Mouse (Mus musculus): ENCODE data around the gene Pou2f3. TPM values are rescaled to one million over a fixed set of nuclear protein-coding genes. Genes with fewer than 3 reads are reported as not detected.

Pou2f3 gene
- polyA plus RNA-seq, 2 experiments, result not detected

DNA sequence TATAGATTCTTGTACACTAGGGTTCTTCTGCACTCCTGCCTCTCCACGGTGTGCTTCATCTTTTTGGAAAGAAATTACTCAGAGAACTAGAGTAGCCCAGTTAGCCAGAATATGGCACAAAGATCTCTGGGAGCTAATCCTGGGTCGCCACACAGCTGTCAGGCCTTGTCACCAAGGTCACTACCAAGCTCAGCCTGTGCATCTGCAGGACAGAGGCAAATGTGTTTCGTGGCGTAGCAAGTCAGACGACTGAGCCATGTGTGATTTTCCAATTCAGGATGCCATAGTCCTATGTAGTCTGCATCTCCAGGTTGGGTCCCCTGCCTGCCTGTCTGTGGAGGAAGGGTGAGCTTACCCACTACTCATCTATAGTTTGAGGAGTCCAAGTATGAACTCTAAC is 22.9 kb upstream of the Pou2f3 start:
- TF ChIP-seq CTCF (IDR thresholded peaks at IDR 0.05; ENCODE audit: low read depth) (no peak), EP300 (IDR thresholded peaks at IDR 0.05; ENCODE audit: low read depth) (no peak)
- Histone ChIP-seq H3K27me3 (ENCODE audit: control insufficient read depth, insufficient read depth, low read length) (no peaks in the 10 kb centered on the region), H3K9me3 (ENCODE audit: control insufficient read depth, low read length) (no peaks in the 10 kb centered on the region), H3K9ac (replicated peaks) (no peak overlapping the region), H3K4me2 (ENCODE audit: low read depth) (no peak overlapping the region), H3K4me1 (replicated peaks; ENCODE audit: control insufficient read depth in 2 of 2, insufficient read depth in 2 of 2, low read length in 1 of 2) (peaks cover 61 to 84% of the 10 kb centered on the region in 2 experiments), H3K27ac (peak overlapping the region; percentile 92), H3K4me3 (ENCODE audit: insufficient read depth in 1 of 2, low read depth in 2 of 2, low read length in 2 of 2) (no peak overlapping the region), H3K36me3 (replicated peaks; ENCODE audit: control insufficient read depth, insufficient read depth, low read depth) (peaks cover 21% of the 10 kb centered on the region)
- WGBS (ENCODE audit: insufficient replicate concordance), result 68% methylated on average over 5 of the region's 5 CpGs
- no peak for ATAC-seq (ENCODE audit: insufficient read depth)
- DNase-seq (ENCODE audit: low read depth in 3 of 3, low spot score in 3 of 3), result no peak

DNA sequence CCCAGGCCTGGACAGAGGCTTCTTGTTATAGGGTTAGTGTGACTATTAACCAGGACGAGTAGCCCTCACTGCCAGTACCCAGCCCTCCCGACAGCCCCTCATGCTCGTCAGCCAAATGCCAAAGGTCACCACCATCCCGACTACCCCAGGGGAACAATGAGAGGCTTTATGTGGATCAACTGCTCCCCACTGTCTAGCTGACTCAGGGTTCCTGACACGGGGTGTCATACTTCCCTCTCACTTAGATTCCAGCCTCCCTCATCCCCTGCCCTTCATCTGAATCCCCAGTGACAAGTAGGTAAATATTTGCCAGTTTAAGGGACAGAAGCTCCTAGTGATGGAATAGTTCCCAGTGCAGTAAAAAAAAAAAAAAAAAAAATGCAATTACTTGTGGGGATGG is 22.1 kb upstream of the Pou2f3 start:
- ATAC-seq (ENCODE audit: insufficient read depth), result no peak
- H3K9ac ChIP-seq (replicated peaks), result peak overlapping the region; percentile 27; the same call in 1 of the 2 replicates

DNA sequence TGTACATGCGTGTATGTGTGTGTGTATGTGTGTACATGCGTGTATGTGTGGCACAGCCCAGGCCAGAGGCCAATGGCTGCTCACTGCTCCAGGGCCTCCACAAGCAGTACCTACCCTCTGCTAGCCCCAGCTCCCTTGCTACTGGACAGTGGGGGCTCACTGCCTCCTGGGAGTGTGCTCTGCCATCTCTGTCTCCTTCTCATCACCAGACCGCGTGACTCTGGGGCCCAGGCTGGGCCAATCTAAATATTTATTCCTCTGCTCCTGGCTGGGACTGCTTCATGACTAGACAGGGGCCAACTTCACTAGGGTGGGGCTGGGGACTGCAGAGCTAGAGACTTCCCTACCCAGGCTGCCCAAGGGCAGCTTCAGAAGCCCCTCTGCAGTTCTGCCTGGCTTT is 21.6 kb upstream of the Pou2f3 start:
- H3K27me3 ChIP-seq (ENCODE audit: control insufficient read depth, insufficient read depth, low read length), result no peaks in the 10 kb centered on the region
- H3K4me3 ChIP-seq (ENCODE audit: insufficient read depth in 1 of 2, low read depth in 2 of 2, low read length in 2 of 2), result no peak overlapping the region
- H3K9ac ChIP-seq (replicated peaks), result peak overlapping the region; percentile 27; the same call in 1 of the 2 replicates

More for the DNA sequence above, 22.1 kb upstream of the Pou2f3 start:
- H3K27ac ChIP-seq, result peak overlapping the region; percentile 35; the same call in 1 of the 2 replicates
- TF ChIP-seq EP300 (IDR thresholded peaks at IDR 0.05; ENCODE audit: low read depth) (no peak), CTCF (IDR thresholded peaks at IDR 0.05; ENCODE audit: low read depth) (no peak)
- peaks cover 54 to 84% of the 10 kb centered on the region in 2 experiments for H3K4me1 ChIP-seq (replicated peaks; ENCODE audit: control insufficient read depth in 2 of 2, insufficient read depth in 2 of 2, low read length in 1 of 2)
- WGBS (ENCODE audit: insufficient replicate concordance), result 64% methylated on average over 5 of the region's 5 CpGs
- H3K4me3 ChIP-seq (ENCODE audit: insufficient read depth in 1 of 2, low read depth in 2 of 2, low read length in 2 of 2), result no peak overlapping the region
- H3K9me3 ChIP-seq (ENCODE audit: control insufficient read depth, low read length), result no peaks in the 10 kb centered on the region
- H3K4me2 ChIP-seq (ENCODE audit: low read depth), result no peak overlapping the region
- H3K27me3 ChIP-seq (ENCODE audit: control insufficient read depth, insufficient read depth, low read length), result no peaks in the 10 kb centered on the region
- no peak for DNase-seq (ENCODE audit: low read depth in 3 of 3, low spot score in 3 of 3)
- peaks cover 21% of the 10 kb centered on the region for H3K36me3 ChIP-seq (replicated peaks; ENCODE audit: control insufficient read depth, insufficient read depth, low read depth)

DNA sequence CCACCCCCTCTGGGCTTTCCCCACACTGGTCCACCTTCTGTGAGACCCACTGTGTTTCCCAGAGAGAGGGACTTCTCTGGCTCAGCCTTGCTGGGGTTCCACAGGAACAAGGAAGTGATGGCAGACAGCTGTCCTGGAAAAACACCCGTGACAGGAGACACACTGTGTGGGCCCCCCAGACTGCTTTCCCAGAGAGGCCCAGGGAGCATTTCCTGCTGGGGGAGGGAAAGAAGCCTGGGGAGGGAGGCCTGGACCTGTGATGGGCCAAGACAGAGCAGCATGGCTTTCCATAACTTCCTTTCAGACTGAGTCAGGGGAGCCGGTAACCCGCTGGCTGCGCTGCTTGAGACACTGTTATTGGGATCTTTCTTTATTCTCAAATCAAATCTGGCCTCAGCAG is 20.7 kb upstream of the Pou2f3 start:
- 73% methylated on average over 4 of the region's 4 CpGs for WGBS (ENCODE audit: insufficient replicate concordance)
- TF ChIP-seq EP300 (IDR thresholded peaks at IDR 0.05; ENCODE audit: low read depth), result no peak
- no peak for TF ChIP-seq CTCF (IDR thresholded peaks at IDR 0.05; ENCODE audit: low read depth)
- no peak overlapping the region for H3K4me3 ChIP-seq (ENCODE audit: insufficient read depth in 1 of 2, low read depth in 2 of 2, low read length in 2 of 2)
- H3K4me2 ChIP-seq (ENCODE audit: low read depth), result no peak overlapping the region
- H3K27ac ChIP-seq, result no peak overlapping the region
- ATAC-seq (ENCODE audit: insufficient read depth), result no peak
- DNase-seq (ENCODE audit: low read depth in 3 of 3, low spot score in 3 of 3), result no peak
- no peaks in the 10 kb centered on the region for H3K27me3 ChIP-seq (ENCODE audit: control insufficient read depth, insufficient read depth, low read length)
- H3K9ac ChIP-seq (replicated peaks), result no peak overlapping the region
- H3K4me1 ChIP-seq (replicated peaks; ENCODE audit: control insufficient read depth in 2 of 2, insufficient read depth in 2 of 2, low read length in 1 of 2), result peaks cover 53 to 84% of the 10 kb centered on the region in 2 experiments
- peaks cover 23% of the 10 kb centered on the region for H3K36me3 ChIP-seq (replicated peaks; ENCODE audit: control insufficient read depth, insufficient read depth, low read depth)
- no peaks in the 10 kb centered on the region for H3K9me3 ChIP-seq (ENCODE audit: control insufficient read depth, low read length)

More for the DNA sequence above, 21.6 kb upstream of the Pou2f3 start:
- peaks cover 23% of the 10 kb centered on the region for H3K36me3 ChIP-seq (replicated peaks; ENCODE audit: control insufficient read depth, insufficient read depth, low read depth)
- no peak for TF ChIP-seq EP300 (IDR thresholded peaks at IDR 0.05; ENCODE audit: low read depth)
- TF ChIP-seq CTCF (IDR thresholded peaks at IDR 0.05; ENCODE audit: low read depth), result no peak
- H3K4me1 ChIP-seq (replicated peaks; ENCODE audit: control insufficient read depth in 2 of 2, insufficient read depth in 2 of 2, low read length in 1 of 2), result peaks cover 50 to 84% of the 10 kb centered on the region in 2 experiments
- peak overlapping the region; percentile 35; the same call in 1 of the 2 replicates for H3K27ac ChIP-seq
- no peaks in the 10 kb centered on the region for H3K9me3 ChIP-seq (ENCODE audit: control insufficient read depth, low read length)
- H3K4me2 ChIP-seq (ENCODE audit: low read depth), result no peak overlapping the region
- 86% methylated on average over 4 of the region's 4 CpGs for WGBS (ENCODE audit: insufficient replicate concordance)
- ATAC-seq (ENCODE audit: insufficient read depth) (no peak), DNase-seq (ENCODE audit: low read depth in 3 of 3, low spot score in 3 of 3) (no peak)

GRCm38 (mm10) chr9:43229962-43230361 is 19.8 kb upstream of the Pou2f3 start:
- TF ChIP-seq CTCF (IDR thresholded peaks at IDR 0.05; ENCODE audit: low read depth) (no peak), EP300 (IDR thresholded peaks at IDR 0.05; ENCODE audit: low read depth) (no peak)
- WGBS (ENCODE audit: insufficient replicate concordance), result 73% methylated on average over 7 of the region's 7 CpGs
- Histone ChIP-seq H3K4me2 (ENCODE audit: low read depth) (no peak overlapping the region), H3K9me3 (ENCODE audit: control insufficient read depth, low read length) (no peaks in the 10 kb centered on the region), H3K36me3 (replicated peaks; ENCODE audit: control insufficient read depth, insufficient read depth, low read depth) (peaks cover 14% of the 10 kb centered on the region), H3K9ac (replicated peaks) (no peak overlapping the region), H3K4me1 (replicated peaks; ENCODE audit: control insufficient read depth in 2 of 2, insufficient read depth in 2 of 2, low read length in 1 of 2) (peaks cover 53 to 84% of the 10 kb centered on the region in 2 experiments), H3K27me3 (ENCODE audit: control insufficient read depth, insufficient read depth, low read length) (no peaks in the 10 kb centered on the region), H3K4me3 (ENCODE audit: insufficient read depth in 1 of 2, low read depth in 2 of 2, low read length in 2 of 2) (no peak overlapping the region), H3K27ac (no peak overlapping the region)
- ATAC-seq (ENCODE audit: insufficient read depth) (no peak), DNase-seq (ENCODE audit: low read depth in 3 of 3, low spot score in 3 of 3) (no peak)

Measured in liver, embryonic 14.5 days (tissue).